Mouse (Mus musculus) gastrocnemius, adult 8-10 months (tissue): ENCODE data around the gene Cbarp. TPM values are rescaled to one million over a fixed set of nuclear protein-coding genes. Genes with fewer than 3 reads are reported as not detected.

Experiments
- DNase-seq, 2 experiments: peaks; one replicate each; pipeline ENCODE4 v3.0.0; 2022; ENCODE audit warnings: low spot score in 2 of 2
- total RNA-seq, 4 experiments: library from RNA; stranded (reverse); gene quantifications; 2 replicates each; pipeline ENCODE4 v1.2.4; 2022

Gene Cbarp
- total RNA-seq, 4 experiments from 2014 or later, result 1.9 to 4.0 (median 2.9) TPM

DNA sequence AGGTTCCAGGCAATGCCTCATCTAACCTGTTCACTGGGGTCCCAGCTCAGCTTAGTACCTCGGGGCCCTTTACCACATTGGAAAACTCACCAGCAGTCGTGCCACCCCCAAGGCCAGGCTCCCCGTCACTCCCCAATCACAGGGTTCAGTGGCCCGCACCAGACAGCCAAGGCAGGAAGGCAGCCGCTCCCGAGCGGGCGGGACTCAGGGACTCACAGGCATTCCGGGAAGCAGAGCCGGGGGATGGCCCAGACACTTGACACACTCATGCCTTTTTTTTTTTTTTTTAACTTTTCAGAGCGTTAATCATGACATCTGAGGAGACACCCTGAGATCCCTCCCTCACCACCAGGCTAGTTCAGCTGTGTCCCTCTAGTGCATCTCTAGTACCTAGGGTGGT is 39.7 kb downstream of the Cbarp start:
- no peak for DNase-seq

GRCm38 (mm10) chr10:80098630-80099029 is 42.0 kb downstream of the Cbarp start:
- DNase-seq, result no peak

- no peak for DNase-seq
These were observed 43.4 kb downstream of the Cbarp start for GRCm38 (mm10) chr10:80097275-80097674.

DNA sequence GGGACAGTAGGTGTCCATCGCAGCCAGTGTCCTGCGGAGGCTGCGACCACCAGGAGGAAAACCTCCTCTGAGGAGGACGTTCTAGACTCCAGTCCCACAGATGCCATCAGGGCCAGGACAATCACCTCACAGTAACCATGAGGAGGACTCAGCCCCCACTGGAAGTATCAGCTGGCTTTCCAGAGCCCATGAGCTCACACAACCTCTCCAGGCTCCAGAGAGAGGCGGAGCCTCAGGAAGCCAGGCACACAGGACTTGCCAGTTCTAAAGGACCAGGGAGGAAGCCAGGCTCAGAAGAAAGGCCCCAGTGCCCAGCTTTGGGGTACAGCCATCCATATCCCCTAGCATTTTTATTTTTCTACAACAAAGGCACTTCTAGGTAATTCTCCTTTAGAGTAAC is 45.1 kb downstream of the Cbarp start:
- DNase-seq, result no peak

DNA sequence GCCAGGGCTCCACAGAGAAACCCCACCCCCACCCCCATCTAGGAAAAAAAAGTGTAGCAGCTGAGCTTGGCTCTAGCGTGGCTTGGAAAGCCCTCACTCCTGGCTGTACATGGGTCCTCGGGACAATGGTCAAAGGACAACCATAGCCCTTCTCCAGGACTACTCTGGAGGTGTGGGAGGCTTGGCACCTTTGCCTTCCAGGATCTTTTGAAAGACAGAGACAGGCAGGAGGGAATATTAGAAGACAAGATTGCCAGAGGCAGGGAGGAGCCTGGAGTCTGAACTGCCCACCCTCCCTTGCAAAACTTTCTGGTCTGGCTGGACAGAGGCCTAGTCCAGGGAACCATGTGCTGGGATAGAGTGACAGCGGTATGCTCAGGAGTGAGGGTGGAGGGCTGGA is 46.0 kb downstream of the Cbarp start:
- DNase-seq, result no peak

DNA sequence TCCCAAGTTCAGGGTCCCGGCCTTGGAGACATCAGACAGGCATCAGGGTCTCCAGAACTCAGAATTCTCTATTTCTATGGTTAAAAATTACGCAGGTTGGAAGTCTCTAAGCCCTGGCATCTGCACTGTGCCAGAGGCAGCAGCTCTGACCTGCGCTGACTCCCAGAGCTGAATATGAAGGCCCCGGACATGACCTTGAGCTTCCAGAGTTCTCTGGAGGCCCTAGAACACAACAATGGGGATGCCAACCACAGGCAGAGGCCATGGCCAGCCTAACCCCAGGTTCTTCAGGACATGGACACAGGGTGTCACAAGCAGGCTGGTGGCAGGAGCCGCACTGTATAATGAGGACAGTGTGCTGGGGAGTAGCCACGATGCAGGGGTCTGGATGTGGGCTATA is 46.5 kb downstream of the Cbarp start:
- no peak for DNase-seq

DNA sequence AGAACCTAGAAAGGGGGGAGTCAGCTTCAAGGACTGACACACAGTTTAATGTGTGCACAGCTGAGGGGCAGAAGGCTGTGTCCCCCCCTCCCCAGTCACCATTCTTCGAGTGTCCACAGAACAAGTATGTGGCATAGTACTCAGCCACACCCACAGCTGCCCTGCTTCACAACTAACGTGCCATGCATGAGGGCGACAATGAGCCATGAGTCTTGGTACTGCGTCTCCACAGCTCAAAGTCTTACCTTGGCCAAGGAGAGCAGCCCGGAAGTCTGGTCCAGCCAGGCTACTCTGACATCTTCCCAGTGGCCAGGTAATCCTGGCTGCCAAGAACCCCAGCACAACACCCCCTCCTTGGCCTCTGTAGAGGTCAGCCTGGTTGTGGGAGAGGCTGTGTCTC is 47.9 kb downstream of the Cbarp start:
- no peak for DNase-seq

DNA sequence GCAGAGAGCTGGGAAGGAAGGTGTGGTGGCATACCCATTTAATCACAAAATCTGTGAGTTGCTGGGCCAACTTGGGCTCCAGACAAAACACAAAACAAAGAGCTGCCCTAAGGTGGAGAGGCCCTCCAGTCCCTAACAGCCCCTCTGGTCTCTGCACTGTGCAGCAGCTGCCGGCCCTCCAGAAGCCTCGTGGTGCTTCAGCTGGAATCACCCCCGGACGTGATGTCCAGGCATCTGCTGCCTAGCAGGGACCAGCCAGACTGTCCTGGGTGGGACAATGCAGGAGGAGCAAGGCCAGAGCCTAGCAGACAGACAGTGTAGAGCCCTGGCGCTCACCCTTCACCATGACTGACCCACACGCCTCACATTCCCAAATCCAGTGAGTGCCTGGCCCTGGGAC is 49.1 kb downstream of the Cbarp start:
- DNase-seq, result no peak

DNA sequence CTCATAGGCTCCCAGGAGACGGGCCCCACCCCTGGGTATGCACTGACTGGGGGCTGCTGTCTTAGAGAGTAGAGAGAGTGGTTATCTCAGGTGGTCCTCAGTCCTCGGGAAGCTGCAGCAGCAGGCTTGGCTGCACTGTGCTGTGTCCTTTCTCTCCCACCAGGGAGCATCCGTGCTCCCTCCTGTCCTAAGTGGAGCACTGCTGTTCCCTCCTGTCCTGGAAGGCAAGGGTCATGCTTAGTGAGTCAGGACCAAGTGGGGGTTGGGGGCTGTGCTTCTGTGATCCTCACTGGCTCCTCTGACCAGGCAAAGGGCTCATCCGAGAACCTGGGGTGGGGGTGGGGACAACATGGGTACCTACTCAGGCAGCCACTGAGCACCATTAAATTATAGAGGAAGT is 51.5 kb downstream of the Cbarp start:
- DNase-seq, result no peak

GRCm38 (mm10) chr10:80087483-80087882 is 53.2 kb downstream of the Cbarp start:
- DNase-seq, result no peak

GRCm38 (mm10) chr10:80086847-80087246 is 53.8 kb downstream of the Cbarp start:
- DNase-seq, result peak in 1 of 2 experiments; percentile 27

- no peak for DNase-seq
These were observed 55.7 kb downstream of the Cbarp start for GRCm38 (mm10) chr10:80084817-80085487.

- DNase-seq, result no peak
These were observed 59.6 kb downstream of the Cbarp start for GRCm38 (mm10) chr10:80081075-80081474.

Other genes starting within 250 kb of the Cbarp start
- gene Cfd, start 250.0 kb downstream of the Cbarp start, total RNA-seq, result 100 to 1,000 TPM in 1 of 4 experiments, 10 to 100 TPM in 3; 10.7 to 257 (median 39.5) TPM
- 10 to 100 TPM; 30.8 to 37.1 (median 32.9) TPM for gene Med16, start 231.9 kb downstream of the Cbarp start, total RNA-seq
- gene Gm26602, start 230.0 kb downstream of the Cbarp start, total RNA-seq, result not detected
- gene Kiss1r, start 223.9 kb downstream of the Cbarp start, total RNA-seq, result under 1 TPM; 0.13 to 0.36 (median 0.22) TPM
- gene R3hdm4, start 219.6 kb downstream of the Cbarp start, total RNA-seq, result 100 to 1,000 TPM; 124 to 137 (median 129) TPM
- 1 to 10 TPM; 1.5 to 2.3 (median 2.1) TPM for gene Arid3a, start 213.8 kb downstream of the Cbarp start, total RNA-seq
- gene Wdr18, start 180.7 kb downstream of the Cbarp start, total RNA-seq, result 10 to 100 TPM; 20.1 to 26.7 (median 23.0) TPM
- gene Grin3b, start 170.1 kb downstream of the Cbarp start, total RNA-seq, result under 1 TPM; 0.13 to 0.52 (median 0.36) TPM
- 10 to 100 TPM; 67.9 to 81.4 (median 74.4) TPM for gene Tmem259, start 156.5 kb downstream of the Cbarp start, total RNA-seq
- 1 to 10 TPM; 2.7 to 5.3 (median 4.3) TPM for gene Cnn2, start 152.3 kb downstream of the Cbarp start, total RNA-seq
- 1 to 10 TPM; 7.3 to 8.6 (median 8.1) TPM for gene Abca7, start 144.3 kb downstream of the Cbarp start, total RNA-seq
- gene Arhgap45, start 124.2 kb downstream of the Cbarp start, total RNA-seq, result 1 to 10 TPM in 2 of 4 experiments, under 1 TPM in 2; 0.48 to 1.3 (median 0.84) TPM
- 10 to 100 TPM; 38.3 to 47.6 (median 39.7) TPM for gene Polr2e, start 101.0 kb downstream of the Cbarp start, total RNA-seq
- 100 to 1,000 TPM; 510 to 613 (median 541) TPM for gene Gpx4, start 93.7 kb downstream of the Cbarp start, total RNA-seq
- 1 to 10 TPM; 4.8 to 5.7 (median 5.3) TPM for gene Sbno2, start 35.3 kb downstream of the Cbarp start, total RNA-seq
- gene Stk11, start 25.0 kb downstream of the Cbarp start, total RNA-seq, result 100 to 1,000 TPM; 157 to 173 (median 162) TPM
- 100 to 1,000 TPM; 525 to 571 (median 544) TPM for gene Atp5d, start 2.2 kb downstream of the Cbarp start, total RNA-seq
- 10 to 100 TPM; 20.8 to 36.0 (median 29.5) TPM for gene Midn, start 7.4 kb upstream of the Cbarp start, total RNA-seq
- 10 to 100 TPM; 23.4 to 49.1 (median 31.4) TPM for gene Cirbp, start 25.1 kb upstream of the Cbarp start, total RNA-seq
- gene 1600002K03Rik, start 32.1 kb upstream of the Cbarp start, total RNA-seq, result 1 to 10 TPM; 4.3 to 7.8 (median 6.9) TPM
- under 1 TPM; 0.19 to 0.48 (median 0.36) TPM for gene Efna2, start 38.6 kb upstream of the Cbarp start, total RNA-seq
- 10 to 100 TPM; 12.7 to 16.9 (median 15.2) TPM for gene Mum1, start 85.6 kb upstream of the Cbarp start, total RNA-seq
- 100 to 1,000 TPM; 576 to 623 (median 605) TPM for gene Ndufs7, start 108.3 kb upstream of the Cbarp start, total RNA-seq
- gene Gamt, start 120.2 kb upstream of the Cbarp start, total RNA-seq, result 10 to 100 TPM; 19.5 to 33.6 (median 33.4) TPM
- 10 to 100 TPM; 31.8 to 38.5 (median 34.6) TPM for gene Dazap1, start 120.7 kb upstream of the Cbarp start, total RNA-seq
- 100 to 1,000 TPM; 626 to 776 (median 688) TPM for gene Rps15, start 151.6 kb upstream of the Cbarp start, total RNA-seq
- gene Apc2, start 155.1 kb upstream of the Cbarp start, total RNA-seq, result under 1 TPM; 0.24 to 0.54 (median 0.31) TPM
- gene 2310011J03Rik, start 179.7 kb upstream of the Cbarp start, total RNA-seq, result 1 to 10 TPM; 5.4 to 8.9 (median 6.6) TPM
- 1 to 10 TPM in 1 of 4 experiments, under 1 TPM in 3; 0.67 to 1.1 (median 0.91) TPM for gene Pcsk4, start 188.7 kb upstream of the Cbarp start, total RNA-seq
- gene Reep6, start 189.1 kb upstream of the Cbarp start, total RNA-seq, result 1 to 10 TPM; 2.6 to 4.0 (median 3.2) TPM
- 10 to 100 TPM; 22.6 to 30.4 (median 26.9) TPM for gene Adamtsl5, start 207.6 kb upstream of the Cbarp start, total RNA-seq
- gene Plk5, start 215.6 kb upstream of the Cbarp start, total RNA-seq, result under 1 TPM in 2 of 4 experiments, not detected in 2; 0.27 to 0.36 TPM
- 1 to 10 TPM; 4.2 to 6.3 (median 4.7) TPM for gene Mex3d, start 246.8 kb upstream of the Cbarp start, total RNA-seq